Mouse (Mus musculus) adrenal gland, postnatal 14 days (tissue): Measurements from ENCODE around the gene Ist1. TPM values are rescaled to one million over a fixed set of nuclear protein-coding genes. Genes with fewer than 3 reads are reported as not detected.
A peak's percentile ranks its signal among the peaks of the same experiment; 100 is the strongest.

Experiments used
- DNase-seq: peaks from one replicate; pipeline ENCODE4 v3.0.0; 2021; ENCODE audit warnings: mixed read lengths
- long read RNA-seq, 2 experiments: library from polyadenylated mRNA; stranded (forward); transcript quantifications; one replicate each; pipeline ENCODE4 v2.0.0; 2021
- total RNA-seq: library from RNA; stranded (reverse); gene quantifications from 2 replicates; pipeline ENCODE4 v1.2.3, GENCODE M21; 2021

Gene Ist1
- 75.4 and 85.1 TPM in 2 replicates for total RNA-seq
- long read RNA-seq, experiment 1, transcript Ist1-201 (10 exons, 2,304 nt), result major isoform, 26 of 74 reads
- long read RNA-seq, experiment 1, partial matches to known transcripts, result 15 of 74 reads
- long read RNA-seq, experiment 1, other reads (novel, unspliced or antisense), result 30 of 74 reads
- long read RNA-seq, experiment 2, transcript Ist1-201 (10 exons, 2,304 nt), result major isoform, 20 of 42 reads
- long read RNA-seq, experiment 2, partial matches to known transcripts, result 5 of 42 reads
- long read RNA-seq, experiment 2, other reads (novel, unspliced or antisense), result 14 of 42 reads

DNA sequence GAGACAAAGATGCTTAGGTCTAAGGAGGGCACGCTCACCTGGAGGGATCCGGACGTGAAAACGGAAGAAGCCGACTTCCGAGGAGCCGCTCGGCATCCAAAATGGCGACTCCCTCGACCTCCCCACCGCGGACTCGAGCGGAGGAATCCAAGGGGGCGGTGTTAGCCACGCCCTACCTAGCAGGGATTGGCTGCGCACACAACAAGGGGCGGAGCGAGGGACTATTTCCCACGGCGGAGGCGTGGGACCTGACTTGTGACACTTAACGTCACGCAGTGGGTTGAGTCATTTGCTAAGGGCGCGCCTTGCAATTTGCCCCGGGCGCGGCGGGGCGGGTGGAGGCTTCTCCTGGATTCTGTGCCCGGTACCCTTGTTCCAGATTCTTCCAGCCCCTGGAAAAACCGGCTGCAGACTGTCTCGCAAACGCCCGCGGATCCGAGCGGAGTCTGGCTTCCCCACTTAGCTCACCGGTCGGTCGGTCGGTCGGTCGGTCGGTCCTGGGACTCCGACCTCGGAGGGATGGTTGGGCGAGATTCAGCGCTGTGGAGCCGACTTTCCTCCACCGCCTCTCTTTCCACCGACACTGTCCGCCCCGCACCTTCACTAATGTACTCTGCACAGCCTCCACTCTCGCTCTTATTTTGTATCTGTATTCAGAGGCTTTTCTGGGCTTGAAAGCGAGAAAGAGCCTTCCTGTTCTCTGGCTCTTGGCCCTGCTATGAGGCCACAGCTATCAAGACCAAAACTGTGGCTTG lies at the start of gene Ist1:
Ist1 (minus strand) TSS at position 115 of the 755 bp plus-strand sequence.
- DNase-seq, result peak; percentile 99

DNA sequence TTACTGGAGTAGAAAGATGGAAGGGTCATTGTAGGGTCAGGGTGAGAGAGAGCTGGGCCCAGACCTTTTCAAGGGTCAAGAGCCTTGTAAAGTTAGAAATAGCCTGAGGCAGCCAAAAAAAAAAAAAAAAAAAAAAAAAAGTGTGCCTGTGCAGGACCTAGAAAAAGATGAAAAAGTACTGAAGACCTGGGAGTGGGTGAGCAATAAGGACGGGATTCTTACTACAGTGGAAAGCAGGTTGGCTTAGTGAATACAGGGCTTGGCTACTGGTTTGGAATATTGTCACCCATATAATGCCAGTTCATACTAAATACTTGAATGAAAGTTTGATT lies 45.0 kb upstream of the Ist1 start:
- no peak for DNase-seq

DNA sequence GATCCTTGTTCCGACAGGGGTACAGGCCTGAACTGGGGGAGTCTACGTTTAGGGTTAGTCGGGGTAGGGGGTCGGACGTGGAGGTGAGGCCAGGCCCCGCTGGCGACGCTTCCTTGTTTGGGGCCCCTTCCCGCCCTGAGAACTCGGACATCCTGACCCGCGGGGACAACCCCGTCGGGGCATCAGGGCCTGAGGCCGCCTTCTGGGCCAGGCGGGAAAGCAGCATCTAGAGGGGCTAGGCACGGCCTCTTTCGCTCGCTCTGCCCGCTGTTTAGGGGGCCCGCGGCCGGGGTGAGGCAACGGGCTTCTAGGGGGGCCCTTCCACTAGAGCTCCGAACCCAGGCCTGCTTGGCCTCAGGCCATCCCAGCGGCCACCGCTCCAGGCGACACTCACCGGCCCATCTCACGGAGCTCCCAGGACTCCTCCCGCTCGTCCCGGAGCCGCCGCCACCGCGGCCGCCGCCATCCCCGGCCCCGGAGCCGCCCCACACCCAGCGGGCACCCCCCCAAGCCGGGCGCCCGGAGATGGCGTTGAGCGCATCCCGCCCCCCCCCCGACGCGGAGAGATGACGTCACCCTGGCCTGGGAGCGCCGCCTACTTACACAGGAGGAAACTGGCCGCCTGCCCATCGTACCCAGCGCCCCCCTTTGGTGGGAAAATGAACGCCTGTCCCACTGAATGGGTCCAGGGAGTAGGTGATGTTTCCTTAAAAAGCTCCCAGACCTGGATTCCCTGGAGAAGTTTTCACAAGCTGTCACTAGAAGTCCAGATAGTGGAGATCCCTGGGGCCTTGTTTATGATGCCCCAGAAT lies 44.4 kb upstream of the Ist1 start, which contains the start of gene Atxn1l:
Atxn1l (minus strand) TSS at position 503 of the 812 bp plus-strand sequence.
- DNase-seq, result peak; percentile 96

DNA sequence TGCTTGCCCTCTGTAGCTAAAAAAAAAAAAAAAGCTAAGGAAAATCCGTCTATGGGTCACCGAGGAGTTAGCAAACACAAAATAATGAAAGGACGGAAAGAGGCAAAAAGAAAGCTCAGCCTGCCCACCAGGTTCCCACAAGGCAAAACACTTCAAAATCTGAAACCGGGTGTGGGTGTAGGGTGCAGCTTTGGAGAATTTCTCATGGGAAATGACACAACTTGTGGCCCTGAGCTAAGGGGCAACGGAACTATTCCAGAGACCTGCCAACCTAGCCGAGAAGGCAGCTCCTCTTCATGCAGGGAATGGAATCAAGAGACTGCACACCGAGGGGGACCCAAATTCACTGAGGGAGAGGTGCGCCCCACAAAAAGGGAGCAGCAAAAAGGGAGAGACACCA lies 43.8 kb upstream of the Ist1 start:
- DNase-seq, result no peak

DNA sequence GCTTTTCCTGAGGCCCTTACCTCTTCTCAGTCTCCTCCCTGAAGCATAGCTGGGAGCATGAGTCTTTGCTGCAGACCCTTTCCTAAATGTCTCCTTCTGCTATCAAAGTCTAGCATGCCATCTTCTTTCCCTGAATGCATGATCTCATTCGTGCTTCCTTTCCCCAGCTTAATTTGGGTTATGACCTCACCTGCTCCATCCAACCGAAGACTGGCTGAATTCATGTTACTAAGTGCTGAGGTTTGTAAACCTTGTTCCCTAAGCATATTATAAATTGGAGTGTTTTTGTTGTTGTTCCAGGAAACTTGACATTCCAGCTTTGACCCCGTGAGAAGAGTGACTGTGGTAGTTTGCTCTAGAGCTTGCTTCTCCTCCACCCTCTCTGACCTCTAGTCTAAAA lies 41.0 kb upstream of the Ist1 start:
- DNase-seq, result no peak

DNA sequence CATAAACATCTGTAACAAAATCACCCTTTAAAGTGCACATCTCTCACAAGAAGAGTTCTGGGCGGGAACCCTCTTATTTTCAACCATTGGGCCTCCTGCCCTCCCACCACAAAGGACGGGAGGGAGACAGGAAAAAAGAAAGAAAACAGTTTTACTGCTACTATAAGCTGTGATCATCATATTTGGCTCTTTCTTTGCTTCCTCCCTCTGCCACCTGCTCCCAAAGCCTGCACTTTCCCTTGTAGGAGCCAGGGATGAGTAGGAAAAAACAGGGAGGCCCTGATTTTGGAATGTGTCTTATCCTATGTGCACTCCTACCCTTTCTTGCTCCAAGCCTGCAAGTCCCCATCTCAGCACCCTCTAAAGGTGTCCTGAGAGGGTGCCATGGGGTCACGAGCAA lies 38.0 kb upstream of the Ist1 start:
- DNase-seq, result no peak

DNA sequence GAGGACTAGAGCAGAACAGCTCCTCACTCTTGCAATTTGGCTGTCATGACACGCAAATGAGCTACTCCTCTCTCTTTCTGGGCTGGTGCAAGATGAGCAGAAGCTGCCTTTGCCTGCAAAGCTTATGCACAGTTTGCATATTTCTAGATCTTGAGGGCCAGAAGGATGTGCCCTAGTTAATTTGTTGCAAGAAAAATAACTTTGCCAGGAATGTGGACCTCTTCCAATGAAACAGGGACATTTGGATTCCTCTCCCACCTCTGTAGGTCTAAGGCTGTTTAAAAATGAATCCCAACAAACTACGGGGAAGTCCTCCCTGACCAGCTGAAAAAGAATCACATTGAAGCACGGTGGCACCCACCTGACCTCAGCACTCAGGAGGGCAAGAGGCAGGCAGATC lies 32.0 kb upstream of the Ist1 start:
- DNase-seq, result no peak

DNA sequence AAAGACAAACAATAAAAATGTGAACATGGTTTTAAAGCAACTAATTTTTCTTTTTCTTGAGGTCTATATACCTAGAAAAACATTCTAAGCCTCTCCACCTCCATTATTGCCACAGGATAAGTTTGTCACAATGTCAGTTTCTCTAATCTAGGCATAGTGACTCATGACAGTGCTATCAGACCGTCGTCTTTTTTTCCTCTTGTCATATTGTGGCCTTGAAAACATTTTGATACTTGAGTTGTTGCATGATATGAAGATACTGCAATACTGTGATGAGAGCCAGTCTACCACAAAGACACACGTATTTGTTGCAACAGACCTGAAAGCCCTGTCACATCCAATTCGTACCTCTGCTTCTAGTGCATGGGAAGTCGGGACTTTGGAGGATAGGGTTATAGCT lies 21.9 kb upstream of the Ist1 start:
- no peak for DNase-seq

DNA sequence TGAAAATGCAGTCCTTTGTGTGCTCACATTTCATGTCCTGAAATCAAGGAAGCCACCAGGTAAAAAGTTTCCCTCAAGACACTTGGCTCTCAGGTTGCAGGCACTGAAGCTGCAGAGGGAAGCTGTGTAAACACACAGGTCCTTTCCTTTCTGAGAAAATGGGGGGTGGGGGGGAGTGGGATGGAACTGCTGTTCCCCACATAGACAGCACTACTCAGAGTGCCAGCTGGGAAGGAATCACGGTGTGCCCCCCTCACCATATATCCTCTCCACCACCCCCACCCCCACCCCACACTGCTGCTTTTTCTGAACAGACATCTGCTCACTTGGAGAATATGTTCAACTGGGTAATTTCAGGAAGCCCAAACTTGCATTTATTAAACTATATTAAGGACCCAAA lies 19.5 kb upstream of the Ist1 start:
- DNase-seq, result no peak

DNA sequence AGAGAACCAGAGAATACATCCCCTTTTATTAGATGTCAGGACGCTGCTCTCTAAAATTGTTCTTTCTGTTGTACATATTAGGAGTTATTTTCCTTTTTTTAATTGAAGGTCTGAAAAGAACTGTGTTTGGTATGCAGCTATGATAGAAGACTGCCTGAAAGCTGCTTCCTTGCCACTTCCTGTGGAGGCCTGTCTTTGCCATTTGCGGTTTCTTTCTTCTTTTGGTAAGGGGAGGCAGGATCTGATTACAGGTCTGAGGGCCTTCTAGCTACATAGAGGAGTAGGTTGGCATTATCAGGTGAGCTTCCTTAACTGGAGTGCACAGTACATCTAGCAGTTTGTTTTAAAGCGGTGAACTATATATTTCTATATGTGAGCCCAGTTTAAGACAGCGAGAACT lies 14.9 kb upstream of the Ist1 start:
- DNase-seq, result no peak

DNA sequence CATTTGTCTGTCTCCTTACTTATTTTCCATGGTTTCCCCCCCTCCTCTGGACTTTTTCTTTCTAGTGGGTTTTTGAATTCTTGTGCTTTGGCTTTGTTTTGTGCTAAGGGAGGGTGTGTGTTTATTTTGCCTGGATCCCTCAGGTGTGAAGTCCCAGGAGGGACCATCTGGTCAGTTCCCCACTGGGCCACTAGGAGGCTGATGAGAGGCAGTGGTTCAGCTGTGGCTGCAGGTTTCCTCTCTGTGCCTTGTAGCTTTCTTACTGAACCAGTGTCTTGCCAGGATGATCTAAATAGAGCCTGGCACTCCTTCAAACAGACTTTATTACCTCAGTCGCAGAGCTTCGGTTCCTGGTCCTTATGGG lies 13.8 kb upstream of the Ist1 start:
- peak; percentile 87 for DNase-seq

DNA sequence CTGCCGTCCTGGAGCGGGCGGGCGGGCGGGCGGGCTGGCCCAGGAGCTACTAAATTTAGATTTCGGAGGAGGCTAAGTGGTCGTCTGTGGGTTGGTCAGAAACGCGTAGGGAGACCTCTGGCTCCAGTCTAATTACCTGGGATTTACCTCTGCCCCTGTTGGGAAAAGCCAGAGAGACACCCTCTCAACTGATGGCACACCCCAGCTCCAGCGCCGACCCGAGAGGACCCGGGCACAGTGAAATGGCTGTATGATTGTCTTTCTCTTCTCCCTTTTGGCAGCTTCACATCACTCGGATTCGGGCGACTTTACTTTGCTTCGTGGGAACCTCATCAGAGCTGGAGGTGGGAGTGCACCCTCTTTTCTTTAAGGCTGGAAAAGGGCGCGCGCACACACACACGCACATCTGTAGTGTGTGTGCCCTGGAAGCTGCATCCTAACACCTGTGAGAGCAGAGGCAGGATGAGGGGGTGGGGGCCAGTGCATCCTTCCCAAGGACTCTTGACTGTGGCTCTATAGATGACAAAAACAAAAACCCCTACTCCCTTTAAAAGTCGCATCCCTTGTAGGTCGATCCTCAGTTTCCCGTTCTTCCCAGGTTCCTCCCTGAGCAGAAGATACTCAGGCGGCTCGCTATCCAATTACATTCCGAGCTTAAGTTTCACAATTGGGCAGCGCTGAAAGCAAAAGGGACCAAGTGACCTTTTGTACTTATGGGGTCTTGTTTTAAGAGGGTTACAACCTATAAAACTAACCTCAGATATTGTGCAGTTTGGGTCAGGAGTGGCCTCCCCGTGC lies 13.2 kb upstream of the Ist1 start:
- peak; percentile 20 for DNase-seq

DNA sequence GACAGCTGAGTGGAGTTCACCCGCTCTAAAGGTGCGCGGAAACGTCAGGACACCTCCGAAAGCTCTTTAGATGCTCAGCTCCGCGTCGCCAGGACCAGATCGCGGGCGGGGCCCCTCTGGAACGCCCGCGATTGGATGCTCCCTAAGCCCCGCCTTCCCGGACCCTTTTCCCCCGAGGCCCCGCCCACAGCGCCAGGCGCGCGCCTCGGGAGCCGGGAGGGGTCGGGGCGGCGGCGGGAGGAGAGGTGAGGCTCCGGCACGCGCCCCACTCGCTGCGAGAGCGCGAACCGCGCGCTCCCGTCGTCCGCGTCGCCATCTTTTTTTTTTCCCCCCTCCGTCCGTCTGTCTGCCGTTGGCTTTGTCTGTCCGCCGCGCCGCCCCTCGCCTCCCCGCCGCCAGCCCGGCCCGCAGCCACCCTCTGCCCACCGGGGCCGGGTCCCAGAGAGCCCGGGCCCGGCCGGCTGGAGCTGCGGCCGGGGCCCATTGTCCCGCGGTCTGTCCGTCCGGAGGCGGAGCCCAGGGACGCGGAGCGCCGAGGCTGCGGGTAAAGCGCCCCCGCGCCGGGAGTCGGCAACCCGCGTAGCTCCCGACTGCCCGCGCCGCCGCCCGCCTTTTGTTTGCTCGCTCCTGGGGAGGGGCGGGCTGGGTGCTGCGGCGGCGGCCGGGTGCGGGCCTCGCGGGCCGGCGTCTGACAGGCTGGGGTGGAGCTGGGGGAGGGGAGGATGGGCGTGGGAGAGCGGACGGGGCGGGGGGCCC lies 12.4 kb upstream of the Ist1 start, which contains the start of gene Zfp821:
Zfp821 (plus strand) TSS at position 227 of the 756 bp plus-strand sequence.
- DNase-seq, result peak; percentile 96

DNA sequence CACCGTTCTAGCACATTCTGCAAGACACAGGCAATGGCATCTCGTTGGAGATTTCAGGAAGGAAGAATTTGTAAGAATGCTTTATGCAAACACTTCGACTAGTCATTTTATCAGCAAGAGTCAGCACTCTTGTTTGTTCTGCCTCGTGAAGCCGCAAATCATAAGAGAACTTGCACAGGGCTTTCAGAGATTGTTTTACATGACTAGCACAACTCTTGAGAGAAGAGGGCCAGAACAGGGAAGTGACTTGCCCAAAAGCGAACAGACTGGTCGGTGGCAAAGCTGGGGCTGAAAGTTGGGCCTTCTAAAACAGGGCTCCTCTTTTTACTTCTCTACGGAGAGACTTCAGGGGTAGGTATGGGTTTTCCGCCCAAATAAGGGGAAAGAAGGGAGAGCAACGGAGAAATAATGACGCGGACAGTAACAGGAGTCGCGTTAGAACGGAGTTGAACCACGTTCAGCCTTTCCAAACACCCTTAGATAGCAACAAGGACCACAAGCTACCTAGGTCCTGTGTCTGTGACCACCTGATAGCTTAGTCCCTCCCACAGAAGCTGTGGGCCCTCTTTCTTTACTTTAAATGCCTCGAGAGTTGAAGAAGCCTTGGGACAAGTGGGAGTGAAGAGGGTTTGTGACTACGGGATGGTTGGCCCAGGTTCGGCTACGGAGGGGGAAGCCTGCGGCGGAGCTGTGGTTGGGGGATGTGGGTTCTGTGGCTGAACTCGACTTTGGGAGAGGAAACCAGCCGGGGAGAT lies 11.7 kb upstream of the Ist1 start:
- no peak for DNase-seq

DNA sequence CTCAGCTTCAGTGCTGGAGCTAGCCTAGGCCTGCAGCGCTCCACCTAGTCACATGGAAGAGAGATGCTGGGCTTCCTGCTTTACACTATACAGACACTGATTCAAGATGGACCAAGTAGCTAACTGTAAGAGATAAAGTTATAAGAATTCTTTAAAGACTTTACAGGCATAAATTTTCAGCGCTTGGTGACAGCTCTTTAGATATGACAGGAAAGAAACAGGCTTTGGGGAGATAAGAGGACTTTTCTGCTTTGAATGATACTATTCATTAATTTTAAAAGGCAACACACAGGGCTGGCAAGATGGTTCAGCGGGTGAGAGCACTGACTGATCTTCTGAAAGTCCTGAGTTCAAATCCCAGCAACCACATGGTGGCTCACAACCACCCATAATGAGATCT lies 5.4 kb upstream of the Ist1 start:
- DNase-seq, result no peak

DNA sequence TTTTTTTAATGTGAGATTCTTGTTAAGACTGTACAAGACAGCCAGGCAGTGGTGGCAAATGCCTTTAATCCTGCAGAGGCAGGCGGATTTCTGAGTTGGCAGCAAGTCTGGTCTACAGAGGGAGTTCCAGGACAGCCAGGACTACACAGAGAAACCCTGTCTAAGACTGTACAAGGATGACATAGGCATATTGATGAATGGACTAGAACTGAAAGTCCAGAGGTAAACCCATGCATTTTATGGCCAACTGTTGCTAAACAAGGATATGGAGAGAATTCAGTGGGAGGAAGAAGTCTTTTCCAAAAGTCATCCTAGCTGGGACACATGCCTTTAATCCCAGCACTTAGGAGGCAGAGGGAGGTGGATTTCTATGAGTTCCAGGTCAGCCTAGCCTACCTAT lies 4.7 kb upstream of the Ist1 start:
- DNase-seq, result no peak

DNA sequence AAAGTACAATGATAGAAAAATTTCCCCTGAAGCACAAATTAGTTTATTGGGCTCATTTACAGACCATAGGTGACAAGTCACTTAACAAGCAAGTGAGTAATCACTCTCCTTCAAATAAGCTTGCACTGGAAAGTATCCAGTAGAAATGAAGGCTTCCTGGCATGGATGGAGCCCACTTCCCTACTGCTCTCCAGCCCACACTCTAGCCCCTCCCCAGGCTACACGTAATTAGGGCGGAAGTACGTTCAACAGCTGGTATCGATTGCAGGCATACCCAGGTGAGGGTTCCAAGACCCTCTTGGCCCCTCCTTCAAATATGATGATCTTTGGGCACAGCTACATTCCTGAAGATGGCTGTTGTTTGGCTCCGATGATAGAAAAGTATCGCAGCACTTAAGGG lies 1.1 kb upstream of the Ist1 start:
- DNase-seq, result no peak

DNA sequence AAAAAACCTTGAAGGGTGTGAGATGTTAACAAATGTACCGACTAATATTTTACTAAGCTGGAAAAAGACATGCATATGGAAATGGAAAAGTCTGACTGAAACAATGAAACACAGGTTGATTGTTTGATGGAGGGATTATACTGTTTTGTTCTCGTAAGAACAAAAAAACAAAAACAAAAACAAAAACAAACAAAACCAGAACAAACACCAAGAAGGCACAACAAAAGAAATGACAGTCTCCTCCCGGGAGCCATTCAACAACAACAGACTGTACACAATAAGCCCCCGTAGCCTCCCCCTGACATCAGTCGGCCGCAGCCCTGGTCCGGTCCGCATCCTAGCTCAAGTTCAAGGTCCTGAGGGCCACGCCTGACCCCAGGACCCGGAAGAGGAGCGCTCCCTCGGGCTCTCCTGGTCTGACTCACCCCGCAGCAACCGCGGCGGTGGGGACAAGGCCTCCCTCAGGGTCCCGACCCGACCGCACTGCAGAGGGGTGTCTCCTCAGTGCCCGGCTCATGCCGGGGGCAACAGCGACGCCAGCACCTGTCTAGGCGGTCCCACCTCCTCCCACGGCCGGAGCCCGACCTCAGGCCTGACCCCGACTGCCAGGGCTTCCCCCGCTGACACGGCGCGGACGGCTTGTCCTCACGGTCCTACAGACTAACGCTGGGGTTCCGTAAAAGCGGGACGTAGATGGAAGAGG lies 466 bp downstream of the Ist1 start:
- peak; percentile 75 for DNase-seq

DNA sequence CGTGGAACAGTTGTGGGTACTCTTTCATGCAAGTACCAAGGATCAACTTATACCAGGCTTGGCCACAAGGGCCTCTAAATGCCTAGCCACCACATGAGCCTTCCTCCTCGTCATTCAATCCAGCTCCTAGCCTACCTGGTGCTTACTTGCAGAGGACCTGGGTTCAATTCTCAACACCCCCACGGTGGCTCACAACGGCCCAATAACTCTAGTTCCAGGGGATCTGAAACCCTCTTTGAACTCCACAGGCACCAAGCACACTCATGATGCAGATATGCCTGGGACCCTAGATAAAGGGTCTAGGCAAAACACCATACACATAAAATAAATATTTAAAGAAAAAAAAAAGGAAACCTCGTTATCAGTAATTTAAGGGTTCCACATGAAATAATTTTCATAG lies 1.3 kb downstream of the Ist1 start:
- DNase-seq, result no peak

DNA sequence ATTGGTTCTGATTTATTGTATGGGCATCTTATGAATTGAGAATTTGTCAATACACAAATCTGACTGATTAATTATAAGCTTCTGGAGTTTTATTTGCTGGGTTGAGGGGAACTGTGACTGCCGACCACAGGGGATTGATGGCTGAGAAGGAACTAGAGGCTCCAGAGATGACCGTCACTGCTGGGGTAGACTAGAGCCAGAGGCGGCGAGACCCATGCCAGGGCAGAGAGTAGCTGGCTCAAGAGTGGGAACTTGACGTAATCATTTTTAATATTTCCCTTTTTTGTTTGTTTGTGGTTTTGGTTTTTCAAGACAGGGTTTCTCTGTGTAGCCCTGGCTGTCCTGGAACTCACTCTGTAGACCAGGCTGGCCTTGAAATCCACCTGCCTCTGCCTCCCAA lies 5.8 kb downstream of the Ist1 start:
- DNase-seq, result no peak
